Mouse (Mus musculus): Measurements from ENCODE around the gene Kcnt1. TPM values are rescaled to one million over a fixed set of nuclear protein-coding genes. Genes with fewer than 3 reads are reported as not detected.

The Kcnt1 gene
- total RNA-seq, 4 experiments from 2014 or later: 132 to 138 (median 136) TPM

Other genes with a start within 250 kb of the Kcnt1 start
- gene Ccdc183, start 246.1 kb upstream of the Kcnt1 start, total RNA-seq (2022): not detected
- 10 to 100 TPM; 21.0 to 30.4 (median 22.8) TPM for gene Tmem141, start 241.7 kb upstream of the Kcnt1 start, total RNA-seq (2022)
- 1 to 10 TPM in 2 of 4 experiments, under 1 TPM in 2; 0.46 to 1.2 (median 0.80) TPM for gene Fcna, start 235.7 kb upstream of the Kcnt1 start, total RNA-seq (2022)
- not detected for gene Lcn8, start 210.6 kb upstream of the Kcnt1 start, total RNA-seq (2022)
- gene Lcn5, start 205.8 kb upstream of the Kcnt1 start, total RNA-seq (2022): not detected
- gene Lcn6, start 186.9 kb upstream of the Kcnt1 start, total RNA-seq (2022): not detected
- gene Lcn10, start 181.0 kb upstream of the Kcnt1 start, total RNA-seq (2022): not detected
- not detected for gene Obp2a, start 163.7 kb upstream of the Kcnt1 start, total RNA-seq (2022)
- 100 to 1,000 TPM in 2 of 4 experiments, 10 to 100 TPM in 2; 86.5 to 102 (median 95.1) TPM for gene Bmyc, start 157.0 kb upstream of the Kcnt1 start, total RNA-seq (2022)
- under 1 TPM in 2 of 4 experiments, not detected in 2; 0.72 to 0.74 TPM for gene Obp2b, start 126.7 kb upstream of the Kcnt1 start, total RNA-seq (2022)
- gene Lcn3, start 98.2 kb upstream of the Kcnt1 start, total RNA-seq (2022): not detected
- not detected for gene Lcn11, start 86.7 kb upstream of the Kcnt1 start, total RNA-seq (2022)
- not detected for gene Gm13539, start 81.5 kb upstream of the Kcnt1 start, total RNA-seq (2022)
- gene Glt6d1, start 47.9 kb upstream of the Kcnt1 start, total RNA-seq (2022): not detected
- gene Lcn9, start 40.6 kb upstream of the Kcnt1 start, total RNA-seq (2022): not detected
- not detected for gene Sohlh1, start 16.5 kb upstream of the Kcnt1 start, total RNA-seq (2022)
- 100 to 1,000 TPM; 128 to 175 (median 144) TPM for gene Camsap1, start 119.5 kb downstream of the Kcnt1 start, total RNA-seq (2022)
- gene Ubac1, start 158.0 kb downstream of the Kcnt1 start, total RNA-seq (2022): 10 to 100 TPM; 46.1 to 64.4 (median 55.4) TPM